In the genomic region with DNA sequence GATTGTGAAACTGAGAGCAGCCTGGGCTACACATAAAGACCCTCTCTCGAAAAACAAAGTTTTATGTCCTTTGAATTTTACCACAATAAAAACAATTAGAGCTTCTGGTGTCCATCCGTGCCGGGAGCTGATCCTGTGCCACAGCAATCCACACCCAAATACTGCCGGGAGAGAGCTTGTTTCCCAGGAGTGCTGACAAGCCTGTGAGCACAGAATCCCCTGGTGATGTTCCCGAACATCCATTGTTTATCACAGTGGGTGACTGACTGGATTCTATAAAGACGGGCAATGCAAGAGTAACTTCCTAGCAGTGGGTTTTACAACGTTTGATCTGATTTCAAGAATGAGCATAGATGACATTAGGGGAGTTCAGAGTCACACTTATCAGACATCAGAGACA, we compare ENCODE assay signal across 37 mouse cellular contexts. TPM values are rescaled to one million over a fixed set of nuclear protein-coding genes. Genes with fewer than 3 reads are reported as not detected.
"Had no signal": no experiment of that assay in that cellular context is flagged by ENCODE, and none has a peak within 500 bp of the region (broad histone marks: within the 10 kb centered on the region; RNA-seq: fewer than 3 reads in every experiment).

No protein-coding gene starts in this region.

- H3K4me3 ChIP-seq: heart, embryonic 13.5 days; heart, embryonic 15.5 days; hindbrain, embryonic 10.5 days; hindbrain, embryonic 12.5 days; hindbrain, embryonic 15.5 days; kidney, embryonic 15.5 days; layer of hippocampus, adult 2 months; left cerebral cortex, adult 2 months; limb, embryonic 10.5 days; limb, embryonic 12.5 days; liver, embryonic 13.5 days; liver, embryonic 15.5 days had no signal

- H3K27ac ChIP-seq: heart, embryonic 13.5 days; heart, embryonic 15.5 days; hindbrain, embryonic 10.5 days; hindbrain, embryonic 12.5 days; hindbrain, embryonic 15.5 days; hindbrain, postnatal 0 days; kidney, embryonic 15.5 days; kidney, postnatal 0 days; layer of hippocampus, adult 2 months; left cerebral cortex, adult 2 months; limb, embryonic 10.5 days; limb, embryonic 12.5 days; liver, embryonic 13.5 days; liver, embryonic 15.5 days had no signal

- DNase-seq: gastrocnemius, postnatal 10 days; gastrocnemius, postnatal 25 days; heart, adult 18-20 months; heart, postnatal 14 days; heart, postnatal 4 days; kidney, adult 11 months; kidney, adult 2 months; kidney, adult 9 months; kidney, postnatal 14 days; kidney, postnatal 36 days; liver; liver, embryonic 13.5 days had no signal

- H3K4me1 ChIP-seq: hindbrain, embryonic 12.5 days; hindbrain, embryonic 15.5 days; limb, embryonic 12.5 days had no signal

- H3K36me3 ChIP-seq: heart, embryonic 13.5 days; heart, embryonic 15.5 days; hindbrain, embryonic 10.5 days; hindbrain, embryonic 12.5 days; hindbrain, embryonic 15.5 days; kidney, embryonic 15.5 days; limb, embryonic 10.5 days; limb, embryonic 12.5 days; liver, embryonic 13.5 days; liver, embryonic 15.5 days had no signal

- H3K9me3 ChIP-seq: heart, embryonic 13.5 days; heart, embryonic 15.5 days; hindbrain, embryonic 10.5 days; hindbrain, embryonic 12.5 days; hindbrain, embryonic 15.5 days; kidney, embryonic 15.5 days; limb, embryonic 10.5 days; limb, embryonic 12.5 days; liver, embryonic 13.5 days; liver, embryonic 15.5 days had no signal

RNA-seq across cellular contexts. Expression of a gene that starts 16.1 kb away (rescaled TPM):
- total RNA-seq: gastrocnemius, adult 18-20 months; gastrocnemius, postnatal 10 days; gastrocnemius, postnatal 25 days; heart, adult 18-20 months; heart, adult 8-10 months; heart, postnatal 14 days; heart, postnatal 4 days had no signal
- polyA plus RNA-seq: heart, embryonic 11.5 days; heart, postnatal 0 days; liver, embryonic 11.5 days had no signal

RNA-seq across cellular contexts. Expression of a gene that starts 17.8 kb away (rescaled TPM):
- total RNA-seq: gastrocnemius, adult 18-20 months; heart, postnatal 4 days had no signal

RNA-seq across cellular contexts. Expression of a gene that starts 25.3 kb away (rescaled TPM):
- total RNA-seq: gastrocnemius, adult 18-20 months; gastrocnemius, postnatal 10 days; gastrocnemius, postnatal 25 days; gastrocnemius, postnatal 4 days; granulocyte monocyte progenitor cell, adult 5-6 weeks; heart, adult 18-20 months; heart, adult 8-10 months; heart, postnatal 14 days; heart, postnatal 4 days; hindbrain, postnatal 0 days; layer of hippocampus, adult 2 months; layer of hippocampus, postnatal 10 days; layer of hippocampus, postnatal 25 days; left cerebral cortex, adult 2 months; left cerebral cortex, postnatal 14 days; left cerebral cortex, postnatal 36 days had no signal
- polyA plus RNA-seq: heart, embryonic 11.5 days; heart, embryonic 13.5 days; heart, embryonic 15.5 days; heart, postnatal 0 days; hindbrain, embryonic 10.5 days; hindbrain, embryonic 15.5 days; hindbrain, postnatal 0 days; limb, embryonic 10.5 days; limb, embryonic 12.5 days; limb, embryonic 14.5 days; liver, embryonic 11.5 days; liver, embryonic 13.5 days; liver, embryonic 15.5 days had no signal
